Mouse (Mus musculus): ENCODE data around the gene Chd1.

The Chd1 gene

DNA sequence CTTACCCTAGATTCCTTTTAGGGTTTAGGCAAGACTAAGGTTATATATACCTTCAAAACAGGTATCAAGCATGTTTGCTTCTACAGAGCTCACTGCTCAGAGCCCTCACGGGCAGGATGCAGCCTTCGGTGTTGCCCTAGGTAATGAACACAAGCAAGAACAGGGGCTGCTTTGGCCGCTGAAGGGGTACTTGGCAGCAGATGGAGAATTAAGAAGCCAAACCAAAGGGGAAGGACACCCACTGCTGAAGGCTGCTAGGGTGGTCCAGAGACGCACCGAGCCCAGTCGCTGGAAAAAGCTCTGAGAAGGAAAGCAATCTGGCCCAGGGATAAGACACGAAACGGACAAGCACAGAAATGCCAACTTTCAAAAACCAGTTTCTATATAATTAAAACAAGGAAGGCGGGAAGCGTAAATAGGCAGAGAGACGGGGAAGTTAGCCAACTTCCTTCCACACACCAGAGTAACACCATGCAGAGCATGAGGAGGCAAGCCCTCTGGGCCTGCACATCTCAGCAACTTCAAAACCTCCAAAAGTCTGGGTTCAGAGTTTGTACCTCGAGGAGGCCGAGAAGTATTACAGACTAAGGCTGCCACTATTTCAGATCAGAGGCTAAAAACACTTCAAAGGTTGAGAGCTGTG, 107.5 kb downstream of the Chd1 start:
- no peak for DNase-seq (ENCODE audit: low read depth, low spot score)

- DNase-seq (ENCODE audit: low read depth, low spot score) = no peak
These were observed 109.0 kb downstream of the Chd1 start for GRCm38 (mm10) chr17:15813658-15814212.

GRCm38 (mm10) chr17:15815312-15816018, 110.7 kb downstream of the Chd1 start:
- DNase-seq (ENCODE audit: low read depth, low spot score) = no peak

GRCm38 (mm10) chr17:15816379-15817095, 111.8 kb downstream of the Chd1 start:
- no peak for DNase-seq (ENCODE audit: low read depth, low spot score)

DNA sequence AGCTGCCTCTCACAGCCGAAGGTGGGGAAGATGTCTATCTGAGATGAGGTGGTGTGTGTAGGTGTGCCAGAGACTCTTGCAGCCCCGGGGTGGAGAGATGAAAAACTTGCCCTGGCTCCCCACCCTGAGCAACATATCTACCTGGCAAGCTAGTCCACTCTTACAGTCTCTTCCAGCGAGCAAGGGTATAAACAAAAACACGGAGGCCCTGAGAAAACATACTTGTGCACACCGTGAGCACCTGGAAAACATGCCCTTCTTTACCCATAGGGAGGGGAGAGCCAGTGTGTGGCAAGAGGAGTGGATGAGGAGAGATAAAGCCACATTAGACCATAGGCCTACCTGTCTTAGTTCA, 112.3 kb downstream of the Chd1 start:
- DNase-seq (ENCODE audit: low read depth, low spot score) = no peak

GRCm38 (mm10) chr17:15817634-15818033, 112.9 kb downstream of the Chd1 start:
- no peak for DNase-seq (ENCODE audit: low read depth, low spot score)

DNA sequence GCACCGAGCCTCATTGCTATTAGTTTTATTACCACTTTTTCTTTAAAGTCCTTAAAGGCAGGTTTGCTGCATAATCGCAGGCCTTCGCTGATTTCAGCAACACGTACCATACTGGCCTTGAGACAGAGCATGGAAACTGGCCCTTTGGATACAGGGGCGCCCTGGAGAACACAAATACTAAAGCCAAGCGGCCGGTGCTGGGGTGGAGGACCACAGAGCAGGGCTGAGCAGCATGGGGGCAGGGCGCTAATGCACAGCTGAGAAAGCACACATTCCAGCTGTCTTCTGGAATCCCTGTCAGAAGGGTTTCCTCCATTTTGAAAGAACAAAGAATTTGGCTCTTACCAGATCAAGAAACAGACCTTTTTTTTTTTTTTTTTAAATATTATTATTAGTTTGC, 113.6 kb downstream of the Chd1 start:
- DNase-seq (ENCODE audit: low read depth, low spot score) = no peak

GRCm38 (mm10) chr17:15820146-15820545, 115.4 kb downstream of the Chd1 start:
- DNase-seq (ENCODE audit: low read depth, low spot score) = no peak

GRCm38 (mm10) chr17:15820761-15821160, 116.0 kb downstream of the Chd1 start:
- DNase-seq (ENCODE audit: low read depth, low spot score) = no peak

DNA sequence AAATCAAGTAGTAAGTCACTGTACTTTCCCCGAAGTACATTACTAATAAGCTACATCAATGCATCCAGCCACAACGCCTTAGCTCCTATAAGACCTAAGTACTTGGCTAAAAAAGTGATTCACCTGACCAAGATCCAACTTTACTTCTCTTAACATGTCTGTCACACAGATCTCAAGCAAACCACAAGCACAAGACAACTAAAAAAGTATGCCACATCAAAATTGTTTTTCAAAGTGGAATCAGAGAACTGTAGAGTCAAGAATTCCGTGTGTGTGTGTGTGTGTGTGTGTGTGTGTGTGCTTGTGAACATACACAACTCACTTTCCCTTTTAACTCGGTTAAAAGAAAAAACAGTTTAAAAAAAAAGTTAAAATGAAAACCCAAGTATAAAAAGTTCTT, 116.9 kb downstream of the Chd1 start:
- DNase-seq (ENCODE audit: low read depth, low spot score) = no peak

Data from brain, embryonic 18.5 days (tissue).